Mouse (Mus musculus): ENCODE data around the gene Cnbp.

DNA sequence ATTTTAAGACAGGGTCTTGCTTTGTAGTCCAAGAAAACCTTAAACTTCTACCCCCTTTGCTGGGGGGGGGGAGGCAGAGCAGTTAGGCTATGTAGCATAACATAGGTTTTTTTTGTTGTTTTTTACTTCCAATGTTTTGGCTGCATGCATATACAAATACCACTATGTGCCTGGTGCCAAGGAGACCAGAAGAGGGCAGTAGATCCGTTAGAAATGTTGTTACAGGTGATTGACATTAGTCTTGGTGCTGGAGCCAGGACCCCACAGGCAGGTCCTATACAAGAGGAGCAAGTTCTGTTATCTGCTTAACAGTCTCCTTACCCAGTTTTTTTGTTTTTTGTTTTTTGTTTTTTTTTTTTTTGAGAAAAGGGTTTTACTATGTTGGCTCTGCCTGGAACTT is 8.7 kb downstream of the Cnbp start:
- no peak for TF ChIP-seq EP300 (IDR thresholded peaks at IDR 0.05; ENCODE audit: low read depth)
- peak; percentile 52 for TF ChIP-seq CTCF (IDR thresholded peaks at IDR 0.05; ENCODE audit: low read depth)
